Mouse (Mus musculus) cerebellum, adult 2 months (tissue): ENCODE results near the gene Cyren.

ENCODE experiments used
- CTCF ChIP-seq: fragments of 200-500 bp; IDR thresholded peaks from 2 replicates; pipeline ENCODE4 v1.5.1; 2011; ENCODE audit warnings: low read depth, mild to moderate bottlenecking, control low read depth, low read length, moderate library complexity, borderline replicate concordance; ENCODE audit not compliant: insufficient read depth
- POLR2A ChIP-seq: fragments of 200-500 bp; IDR thresholded peaks from 2 replicates; pipeline ENCODE4 v1.6.1; 2011; ENCODE audit warnings: low read length, control low read depth, borderline replicate concordance; ENCODE audit not compliant: insufficient read depth

GRCm38 (mm10) chr6:34914462-34914861, 36.6 kb upstream of the Cyren start:
- no peak for TF ChIP-seq POLR2A
- TF ChIP-seq CTCF = no peak
